Mouse (Mus musculus): ENCODE measurements at regions not wholly inside any gene's neighbourhood (a gene's known extent, or its start where the extent isn't known, plus 50 kb on each side); places are given as distances from the start of the nearest gene placed in this dataset.
A peak's percentile ranks its signal among the peaks of the same experiment; 100 is the strongest.

DNA sequence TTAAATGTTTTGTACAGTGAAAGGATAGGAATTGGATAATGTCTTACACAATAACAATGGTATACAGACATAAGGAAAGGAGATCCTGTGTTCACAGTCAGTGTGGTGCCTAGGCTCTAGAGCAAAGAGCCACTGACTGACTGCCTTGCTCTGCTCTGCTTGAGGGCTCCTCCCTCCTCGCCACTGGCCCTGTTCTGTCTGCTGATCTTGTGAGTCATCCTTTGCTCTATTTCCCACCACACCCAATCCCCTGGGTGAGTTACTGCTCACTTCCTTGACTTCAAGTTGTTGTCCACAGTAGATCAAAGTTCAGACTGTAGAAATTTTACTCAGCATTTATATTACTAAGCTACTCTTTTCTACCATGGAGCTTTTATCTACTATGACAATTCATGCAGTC, 117.3 kb downstream of the Tmsb4x start:
- ATAC-seq: peak; percentile 86

DNA sequence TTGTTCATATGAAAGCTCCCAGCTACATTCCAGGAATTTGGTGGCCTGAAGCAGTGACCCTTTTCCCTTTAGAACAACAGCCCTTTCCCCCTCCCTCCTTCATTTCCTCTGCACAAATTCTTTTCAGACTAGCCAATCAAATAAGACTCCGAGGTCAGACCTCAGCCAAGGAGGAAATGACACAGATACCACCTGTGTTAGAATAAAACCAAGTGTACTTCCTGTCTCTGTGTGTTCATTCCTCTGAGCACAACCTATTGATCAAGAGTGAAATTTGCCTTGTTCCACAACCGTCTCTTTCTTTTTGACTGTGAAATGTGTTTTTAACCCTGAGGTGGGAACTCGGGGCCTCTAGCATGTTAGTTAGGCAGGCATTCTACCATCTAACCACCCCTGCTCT, 120.2 kb downstream of the Tmsb4x start:
- ATAC-seq: peak; percentile 74

DNA sequence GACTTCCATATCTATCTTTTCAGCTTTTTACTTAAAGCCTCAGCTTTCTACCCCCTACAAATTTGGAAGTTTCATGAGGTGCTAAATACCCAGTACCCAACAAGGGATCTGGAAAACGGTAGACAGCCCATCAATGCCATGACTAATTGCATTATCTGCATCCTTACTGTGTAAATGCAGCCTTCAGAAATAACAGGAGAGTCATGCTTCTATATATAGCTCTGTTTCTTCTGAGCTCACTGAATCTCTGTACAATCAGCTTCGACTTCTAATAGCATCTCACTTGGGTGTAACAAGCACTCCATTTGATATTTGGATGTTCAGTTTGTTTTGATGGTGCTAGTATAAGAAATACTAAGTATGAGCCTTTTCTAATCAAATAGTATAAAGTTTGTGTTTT, 120.7 kb downstream of the Tmsb4x start:
- no peak for ATAC-seq

DNA sequence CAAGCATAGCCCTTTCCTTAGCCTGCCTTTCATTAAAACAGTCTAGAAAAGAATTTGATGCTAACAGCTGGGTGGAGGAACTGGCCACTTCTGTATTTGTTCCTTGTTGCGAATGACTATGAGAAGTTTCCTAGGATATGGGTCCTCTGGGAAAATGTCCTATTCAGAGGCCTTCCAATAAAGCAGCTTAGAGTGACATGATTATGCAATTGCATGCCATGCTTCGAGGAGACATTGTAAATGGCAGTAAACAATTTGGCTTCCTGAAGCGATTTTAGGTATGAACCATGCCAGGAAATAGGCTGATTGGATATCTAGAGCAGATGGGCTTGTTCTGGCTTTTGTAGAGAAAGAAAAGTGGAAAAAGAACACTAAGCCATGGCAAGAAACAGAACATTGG, 128.3 kb downstream of the Tmsb4x start:
- ATAC-seq: no peak

DNA sequence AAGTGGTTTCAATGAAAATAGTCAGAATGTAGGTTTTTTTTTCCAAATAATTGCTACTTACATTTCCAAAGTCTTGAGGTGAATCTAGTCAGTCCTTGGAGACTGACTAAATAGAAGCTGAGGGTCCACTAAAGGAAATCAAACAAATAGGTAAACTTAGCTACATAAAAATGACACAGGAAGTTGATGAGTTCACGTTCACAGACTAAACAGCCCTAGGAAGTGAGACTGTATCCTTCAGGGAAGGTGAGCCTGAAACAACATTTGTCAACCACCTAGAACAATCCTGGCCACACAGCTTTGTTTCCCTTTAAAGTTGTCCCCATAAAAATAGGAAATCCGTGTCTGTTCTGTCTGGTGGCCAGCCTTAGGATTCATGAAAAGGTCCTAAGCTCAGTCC, 140.0 kb downstream of the Tmsb4x start:
- ATAC-seq: peak; percentile 54

DNA sequence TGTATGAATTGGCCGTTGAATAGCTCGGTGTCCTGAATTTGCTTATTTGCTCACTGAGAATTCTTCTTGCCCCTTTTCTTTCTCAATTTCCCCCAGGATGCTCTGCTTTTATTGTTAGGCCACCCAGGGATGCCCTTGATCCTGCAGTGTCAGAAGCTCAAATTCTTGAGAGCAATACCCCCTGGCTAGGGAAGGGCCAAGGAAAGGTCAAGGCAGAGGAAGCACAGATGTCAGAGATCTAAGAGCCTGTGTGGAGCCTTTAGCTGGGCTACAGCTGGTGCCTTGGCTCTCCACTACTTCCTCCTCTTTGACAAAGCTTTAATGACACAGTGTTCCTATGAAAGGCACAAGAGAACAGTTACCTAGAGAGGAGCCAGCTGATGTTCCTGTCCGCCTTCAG, 141.2 kb downstream of the Tmsb4x start:
- ATAC-seq: no peak

DNA sequence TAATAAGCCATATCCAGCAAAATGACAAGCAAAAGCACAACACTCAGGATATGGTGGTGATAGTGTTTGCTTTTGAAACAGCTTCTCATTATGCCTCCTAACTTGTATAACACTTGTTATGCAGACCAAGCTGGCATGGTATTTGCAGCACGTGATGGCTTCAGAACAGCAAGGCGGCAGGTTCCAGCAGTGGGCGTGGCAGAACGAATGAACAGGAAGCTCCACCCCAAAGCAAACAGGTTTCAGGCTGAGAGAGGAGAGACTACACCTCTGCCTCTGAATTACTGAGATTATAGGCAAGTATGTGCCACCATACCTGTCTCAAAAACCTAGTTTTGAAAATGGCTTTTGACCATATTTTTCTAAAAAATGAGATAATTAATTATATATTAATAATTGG, 145.2 kb downstream of the Tmsb4x start:
- peak; percentile 77 for ATAC-seq

DNA sequence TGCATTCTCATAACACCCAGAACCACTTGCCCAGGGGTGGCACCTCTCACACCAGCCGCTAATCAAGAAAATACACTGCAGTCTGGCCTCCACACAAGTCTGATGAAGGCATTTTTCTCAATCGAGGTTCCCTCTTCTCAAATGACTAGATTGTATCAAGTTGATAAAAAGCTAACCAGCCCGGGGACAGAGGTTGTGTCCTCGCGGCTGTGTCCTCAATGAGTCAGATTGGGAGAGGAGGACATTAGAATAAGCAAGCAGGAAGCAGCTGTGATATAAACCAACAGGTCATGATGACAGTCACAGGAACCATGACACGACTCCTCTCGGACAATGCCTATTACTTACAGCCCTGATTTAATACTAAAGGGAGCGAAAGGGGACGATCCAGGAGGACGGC, 156.7 kb downstream of the Tmsb4x start:
- ATAC-seq: no peak

DNA sequence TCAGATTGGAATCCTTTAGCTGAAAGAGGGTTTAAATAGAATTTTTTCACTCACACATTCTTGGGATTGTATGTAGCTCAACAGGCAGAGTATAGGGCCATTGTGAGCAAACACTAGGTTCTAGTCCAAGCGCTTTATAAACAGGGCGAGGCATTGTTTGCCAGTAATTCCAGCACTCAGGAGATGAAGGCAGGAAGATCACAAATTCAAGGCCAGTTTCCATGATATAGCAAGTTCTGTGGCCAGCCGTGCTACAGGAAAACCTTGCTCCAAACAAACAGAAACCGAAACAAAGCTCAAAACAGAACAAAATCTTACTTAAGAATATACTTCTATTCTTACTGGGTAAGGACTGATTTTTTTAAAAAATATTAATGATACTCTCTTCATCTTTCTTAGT, 159.0 kb downstream of the Tmsb4x start:
- ATAC-seq: peak; percentile 45

DNA sequence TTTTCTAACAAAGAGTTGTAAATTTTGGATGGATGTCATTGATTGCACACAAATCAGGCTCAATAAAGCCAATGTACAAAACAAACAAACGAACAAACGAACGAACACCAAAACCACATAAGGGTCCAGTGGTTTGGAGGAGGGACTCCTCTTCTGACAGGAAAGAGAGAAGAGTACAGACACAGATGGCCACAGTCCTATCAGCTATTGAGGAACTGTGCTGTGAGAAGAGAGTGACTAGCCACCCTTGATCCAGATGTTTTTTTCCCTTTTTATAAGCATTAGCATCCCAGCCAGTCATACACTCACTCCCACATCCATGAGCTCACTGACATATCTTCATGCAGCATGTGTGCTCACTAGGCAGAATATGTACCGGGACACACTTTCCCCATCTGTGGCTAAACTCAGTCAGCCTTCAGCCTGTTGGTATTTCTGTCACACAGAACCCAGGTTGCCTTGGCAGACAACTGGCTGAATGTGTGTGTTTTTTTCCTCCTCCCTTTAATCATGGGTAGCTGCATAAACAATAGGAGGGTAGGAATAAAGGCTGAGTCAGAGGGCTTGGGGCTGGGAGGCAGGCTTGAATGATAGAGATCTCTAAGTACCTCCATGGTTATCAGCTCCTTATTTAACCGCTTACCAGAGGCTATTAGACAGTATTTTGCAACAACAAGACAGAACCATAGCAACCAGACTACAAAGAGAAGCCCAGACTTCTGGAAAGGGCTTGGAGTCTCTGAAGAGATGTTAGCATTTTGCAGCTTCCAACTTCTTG, 159.7 kb downstream of the Tmsb4x start:
- peak; percentile 29 for ATAC-seq

DNA sequence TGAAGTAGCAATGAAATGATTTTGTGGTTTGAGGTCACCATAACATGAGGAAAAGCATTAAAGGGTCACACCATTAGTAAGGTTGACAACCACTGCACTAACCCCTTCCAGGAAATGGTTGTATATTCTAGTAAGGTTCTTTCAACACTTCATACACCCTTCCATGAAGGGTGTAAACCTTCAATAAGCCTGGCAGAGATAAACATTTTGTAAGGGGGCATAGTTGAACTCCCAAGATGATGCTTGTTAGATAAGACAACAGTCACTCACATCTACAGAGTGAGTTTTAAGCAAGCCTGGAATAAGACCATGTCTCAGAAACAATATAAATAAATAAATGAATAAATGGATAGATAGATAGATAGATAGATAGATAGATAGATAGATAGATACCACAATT, 171.1 kb downstream of the Tmsb4x start:
- ATAC-seq: peak; percentile 46

DNA sequence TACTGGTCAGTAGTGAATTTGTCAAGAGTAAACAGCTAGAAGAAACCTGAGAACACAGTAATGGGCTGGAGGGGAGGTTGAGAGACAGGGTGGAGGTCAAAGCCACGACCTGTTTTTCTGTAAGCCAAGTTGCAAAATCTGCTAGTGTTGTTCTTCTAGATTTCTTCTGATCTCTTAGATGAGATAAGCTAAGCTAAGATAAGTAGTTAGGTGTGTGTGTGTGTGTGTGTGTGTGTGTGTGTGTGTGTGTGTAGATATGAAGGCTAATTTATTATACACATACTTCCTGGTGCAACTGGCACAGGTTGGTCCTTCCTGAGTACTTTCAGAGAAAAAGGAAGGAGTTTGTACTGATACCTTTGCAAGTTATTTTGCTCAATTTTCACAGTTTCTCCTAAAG, 172.8 kb downstream of the Tmsb4x start:
- peak; percentile 50 for ATAC-seq

DNA sequence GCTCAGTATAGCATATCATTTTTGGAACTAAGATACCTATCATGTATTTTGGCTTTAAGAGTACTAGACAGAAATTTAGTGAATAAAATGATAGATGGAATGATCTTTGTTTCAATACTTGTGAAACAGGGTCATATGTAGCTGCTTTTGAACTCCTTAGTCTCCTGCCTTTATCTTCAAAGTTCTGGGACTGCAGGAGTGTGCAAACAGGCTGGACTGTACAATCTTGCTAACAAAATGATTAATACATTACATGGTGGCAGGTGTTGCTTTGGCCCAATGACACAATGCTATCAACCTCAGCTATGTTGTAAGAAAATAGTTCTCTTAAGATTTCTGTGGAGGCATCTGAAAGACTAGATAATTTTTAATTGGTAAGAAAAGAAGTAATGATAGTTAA, 173.5 kb downstream of the Tmsb4x start:
- ATAC-seq: no peak

DNA sequence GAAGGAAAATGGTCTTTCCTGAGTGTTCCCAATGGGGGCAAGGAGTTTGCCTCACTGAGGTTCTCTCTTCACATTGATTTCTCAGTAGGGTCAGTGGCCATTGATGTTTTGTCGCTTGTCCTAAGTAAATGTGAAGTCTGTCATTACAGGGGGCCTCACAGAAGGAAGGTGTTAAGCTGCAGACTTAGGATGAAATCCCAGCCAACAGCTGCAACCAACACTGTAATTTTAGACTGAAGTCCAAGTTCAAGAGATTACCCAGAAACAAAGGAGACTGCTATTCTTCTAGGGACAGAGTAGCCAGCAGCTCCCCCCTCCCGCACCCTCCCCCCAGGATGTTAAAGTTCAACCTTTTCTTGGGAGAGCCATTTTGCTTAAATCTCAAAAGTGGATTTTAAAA, 176.0 kb downstream of the Tmsb4x start:
- no peak for ATAC-seq

DNA sequence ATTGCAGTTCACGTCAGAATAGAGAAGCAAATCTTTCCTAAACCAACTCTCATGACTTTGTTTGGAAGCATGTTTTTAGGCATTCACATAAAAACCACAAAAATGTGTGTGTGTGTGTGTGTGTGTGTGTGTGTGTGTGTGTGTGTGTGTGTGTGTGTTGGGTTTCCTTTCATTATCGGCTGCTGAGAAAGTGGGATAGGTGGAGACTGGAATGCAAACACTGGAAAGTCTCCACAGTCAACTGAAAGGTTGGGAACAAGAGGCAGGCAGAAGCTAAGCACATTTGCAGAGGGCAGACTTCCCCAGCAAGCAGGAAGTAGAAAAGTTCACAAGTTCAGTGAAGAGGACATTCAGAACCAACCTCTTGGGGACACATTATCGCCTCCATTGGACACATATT, 176.5 kb downstream of the Tmsb4x start:
- no peak for ATAC-seq

DNA sequence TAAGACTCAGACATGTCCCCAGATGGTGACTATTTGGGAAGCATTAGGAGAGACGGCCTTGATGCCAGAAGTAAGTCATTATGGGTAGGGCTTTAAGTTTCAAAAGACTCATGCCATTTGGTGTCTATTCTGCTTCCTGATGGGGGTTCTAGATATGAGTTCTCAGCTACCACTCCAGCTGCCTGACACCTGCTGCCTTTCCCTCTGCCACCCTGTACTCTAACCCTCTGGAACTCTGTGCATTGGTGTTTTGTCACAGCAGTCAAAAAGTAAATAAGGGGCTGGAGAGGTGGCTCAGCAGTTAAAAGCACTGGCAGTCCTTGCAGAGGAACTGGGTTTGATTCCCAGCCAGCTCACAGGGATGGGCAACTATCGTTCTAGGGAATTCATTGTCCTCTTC, 177.6 kb downstream of the Tmsb4x start:
- ATAC-seq: no peak

DNA sequence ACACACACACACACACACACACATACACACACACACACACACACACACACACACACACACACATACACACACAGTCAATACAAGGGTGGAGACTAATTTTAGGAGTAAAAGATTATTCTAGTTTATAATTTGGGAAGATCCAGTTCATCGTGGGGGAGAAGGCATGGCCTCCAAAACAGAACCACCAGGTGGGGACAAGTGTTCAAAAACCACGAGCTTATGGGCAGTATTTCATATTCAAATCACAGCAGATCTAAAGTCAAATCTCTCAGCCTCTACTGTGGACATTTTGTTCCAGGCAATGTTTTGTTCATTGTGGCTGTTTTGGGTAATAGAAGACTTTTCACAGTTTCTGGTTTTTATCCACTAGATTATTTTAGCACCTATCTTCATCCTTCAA, 193.5 kb downstream of the Tmsb4x start:
- no peak for ATAC-seq

DNA sequence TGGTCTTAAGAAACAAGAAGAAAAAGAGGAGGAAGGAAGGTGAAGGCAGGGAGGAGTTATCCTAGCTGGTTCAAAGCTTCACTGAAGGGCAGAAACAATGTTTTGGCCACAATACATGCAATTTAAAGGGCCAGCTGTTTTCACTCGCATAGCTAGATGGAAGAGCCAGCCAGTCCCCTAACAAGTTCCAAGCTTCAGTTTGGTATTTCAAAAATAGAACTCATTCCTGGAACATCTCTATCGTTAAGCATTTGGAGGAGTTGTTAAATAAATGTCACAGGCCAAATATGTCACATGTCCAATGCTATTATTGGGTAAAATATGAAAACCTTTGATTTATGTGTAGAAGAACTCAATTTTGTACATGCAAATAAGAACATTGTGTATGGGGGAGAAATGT, 194.8 kb downstream of the Tmsb4x start:
- ATAC-seq: no peak

DNA sequence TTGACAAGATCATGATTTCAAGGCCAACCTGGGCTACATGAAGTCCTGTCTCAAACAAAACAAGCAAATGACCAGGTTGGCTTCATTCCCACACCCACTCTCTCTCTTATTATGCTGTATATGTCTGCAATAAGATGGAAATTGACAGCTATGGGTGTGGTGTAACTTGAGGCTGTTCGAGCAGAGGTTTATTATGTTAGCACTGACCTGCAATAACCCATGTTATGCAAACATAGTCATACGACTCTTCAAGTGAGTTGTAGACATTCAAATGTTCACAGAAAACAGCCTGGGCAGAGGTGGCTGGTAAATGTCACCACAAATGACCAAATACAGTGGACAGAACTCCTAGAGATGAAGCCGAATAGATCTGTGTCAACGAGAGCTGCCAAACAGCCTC, 196.2 kb downstream of the Tmsb4x start:
- ATAC-seq: no peak

DNA sequence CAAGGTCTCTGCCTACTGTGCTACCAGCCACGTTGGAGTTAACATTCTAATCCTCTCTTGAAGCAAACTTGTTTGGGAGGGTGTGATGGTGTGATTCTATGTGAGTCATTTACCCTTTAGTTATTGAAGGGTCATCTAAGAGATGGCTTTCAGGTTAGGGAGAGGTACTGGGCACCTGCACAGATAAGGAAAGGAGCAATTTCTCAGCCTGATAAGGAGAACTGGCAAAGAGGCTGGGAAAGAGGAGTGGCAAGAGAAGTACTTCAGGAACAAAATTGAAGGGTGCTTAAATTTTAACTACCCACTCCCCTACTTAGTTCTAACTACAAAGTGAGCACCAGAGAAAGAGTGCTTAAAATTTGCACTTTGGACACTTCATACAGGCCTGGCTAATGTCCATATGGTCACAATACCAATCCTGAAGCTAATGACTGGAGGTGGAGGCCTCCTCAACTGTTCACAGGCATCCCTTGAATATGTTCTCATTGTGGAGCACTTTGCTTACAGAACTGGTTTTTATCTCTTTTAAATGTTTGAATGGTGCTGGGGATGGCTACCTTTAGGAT, 197.1 kb downstream of the Tmsb4x start:
- no peak for ATAC-seq

DNA sequence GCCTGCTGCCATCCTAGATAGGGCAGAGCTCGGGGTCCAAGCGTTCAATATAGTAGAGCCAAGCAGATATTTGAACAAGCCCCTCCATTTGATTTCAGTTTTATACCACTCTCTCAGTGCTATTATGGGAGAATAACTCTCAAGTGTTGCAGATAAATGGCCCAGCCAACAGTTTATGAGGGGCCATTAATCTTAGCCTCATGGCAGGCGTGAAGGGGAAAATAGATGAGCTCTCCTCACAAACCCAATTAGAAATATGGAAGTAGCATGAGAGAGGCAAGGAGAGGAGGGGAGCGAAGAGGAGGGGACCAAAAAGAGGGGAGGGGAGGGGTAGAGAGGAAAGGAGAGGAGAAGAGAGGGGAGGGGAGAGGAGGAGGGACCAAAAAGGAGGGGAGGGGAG, 213.3 kb downstream of the Tmsb4x start:
- no peak for ATAC-seq

DNA sequence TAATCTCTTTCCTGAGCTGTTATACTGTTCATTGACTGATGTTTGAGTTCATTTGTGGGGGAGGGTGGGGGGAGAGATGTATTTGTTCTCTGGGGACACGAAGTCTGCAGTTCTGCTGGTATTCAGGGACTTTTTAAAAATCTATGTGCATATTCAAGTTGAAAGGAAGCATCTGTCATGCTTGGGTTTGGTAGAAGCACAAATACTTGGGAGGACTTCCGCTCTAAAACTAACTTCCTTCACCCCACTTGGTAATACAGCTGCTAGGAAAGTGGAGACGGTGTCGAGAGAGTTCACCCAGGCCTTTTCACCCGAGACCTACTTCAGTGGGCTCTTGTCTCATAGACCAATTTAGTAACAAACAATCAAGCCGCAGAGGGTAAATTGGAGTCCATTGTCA, 228.1 kb downstream of the Tmsb4x start:
- no peak for ATAC-seq

DNA sequence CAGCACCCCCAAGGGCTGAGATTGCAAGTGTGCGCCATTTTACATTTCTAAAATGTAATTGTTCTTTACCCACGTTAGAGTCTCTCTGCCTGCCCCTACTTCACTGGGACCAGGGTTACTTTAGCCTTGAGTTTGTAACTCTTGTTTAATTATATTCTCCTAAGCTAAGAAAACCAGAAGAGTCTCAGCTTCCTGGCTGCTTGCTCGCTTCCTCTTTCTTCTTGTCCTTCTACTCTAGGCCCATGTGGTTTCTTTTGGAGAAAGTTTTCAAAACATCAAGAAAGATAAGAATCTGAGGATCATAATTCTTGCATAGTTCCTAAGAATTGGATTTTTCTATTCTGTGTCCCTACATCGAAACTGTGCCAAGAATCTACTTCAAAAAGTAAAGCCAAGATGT, 228.6 kb downstream of the Tmsb4x start:
- ATAC-seq: no peak

DNA sequence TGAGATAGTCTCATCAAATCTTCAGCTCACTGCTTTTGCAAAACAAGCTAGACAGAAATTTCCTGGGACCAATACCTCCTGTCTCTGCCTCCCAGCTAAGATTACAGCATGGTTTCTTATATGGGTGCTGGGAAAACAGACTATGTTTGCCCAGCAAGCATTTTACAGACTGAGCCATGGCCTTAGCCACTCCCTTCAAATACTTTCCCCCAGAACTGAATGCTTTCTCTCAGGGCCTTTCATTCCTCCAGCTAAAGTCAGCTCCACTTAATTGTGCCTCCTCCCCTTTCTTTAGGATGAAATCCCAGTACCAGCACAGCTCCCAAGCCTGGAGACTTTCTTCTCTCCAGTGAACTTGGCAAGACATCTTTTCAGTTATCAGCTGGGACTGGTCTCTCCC, 232.1 kb downstream of the Tmsb4x start:
- ATAC-seq: no peak

DNA sequence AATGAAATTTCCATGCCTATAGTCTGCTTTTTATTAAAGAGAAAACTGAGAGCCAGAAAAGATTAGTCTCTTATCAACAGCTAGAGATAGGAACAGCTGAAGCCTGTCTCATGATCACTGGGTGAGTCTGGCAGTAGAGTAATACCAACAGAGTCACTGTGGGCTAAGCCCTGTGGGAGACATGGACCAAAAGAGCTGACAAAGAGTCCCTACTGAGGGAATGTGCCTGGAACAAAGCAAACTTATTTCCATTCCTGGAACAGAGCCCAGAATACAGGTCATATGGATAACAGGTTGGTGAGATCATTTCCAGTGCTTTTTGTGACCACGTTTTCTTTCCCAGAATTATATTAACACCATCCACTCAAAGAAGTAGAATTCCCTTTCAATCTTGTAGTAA, 237.4 kb downstream of the Tmsb4x start:
- no peak for ATAC-seq
